Mouse (Mus musculus) T-cell, adult 2 months (primary cell): ENCODE data around the gene Prm3.
A peak's percentile ranks its signal among the peaks of the same experiment; 100 is the strongest.

Experiments used
- DNase-seq: peaks from one replicate; pipeline ENCODE4 v3.0.0; 2022; ENCODE audit warnings: low spot score

The Prm3 gene

DNA sequence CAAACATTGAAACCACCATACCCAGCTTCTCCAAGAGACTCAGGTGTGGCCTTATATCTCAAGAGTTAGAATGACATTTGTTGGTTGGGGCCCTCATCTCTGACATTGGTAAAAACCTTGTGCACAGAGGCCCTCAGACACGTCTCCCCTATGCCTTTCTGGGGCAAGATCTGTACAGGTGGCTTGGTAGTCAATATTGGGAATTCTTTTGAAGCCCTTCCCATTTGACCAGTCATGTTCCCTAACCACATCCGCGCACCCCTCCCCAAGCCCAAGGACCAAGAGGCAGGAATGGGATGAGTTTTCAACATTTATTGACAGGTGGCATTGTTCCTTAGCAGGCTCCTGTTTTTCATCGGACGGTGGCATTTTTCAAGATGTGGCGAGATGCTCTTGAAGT is 5.3 kb upstream of the Prm3 start, which contains the start of gene Prm2:
TSS of gene Prm2 (minus strand) at position 101 of the 400 bp plus-strand sequence.
- DNase-seq: no peak

DNA sequence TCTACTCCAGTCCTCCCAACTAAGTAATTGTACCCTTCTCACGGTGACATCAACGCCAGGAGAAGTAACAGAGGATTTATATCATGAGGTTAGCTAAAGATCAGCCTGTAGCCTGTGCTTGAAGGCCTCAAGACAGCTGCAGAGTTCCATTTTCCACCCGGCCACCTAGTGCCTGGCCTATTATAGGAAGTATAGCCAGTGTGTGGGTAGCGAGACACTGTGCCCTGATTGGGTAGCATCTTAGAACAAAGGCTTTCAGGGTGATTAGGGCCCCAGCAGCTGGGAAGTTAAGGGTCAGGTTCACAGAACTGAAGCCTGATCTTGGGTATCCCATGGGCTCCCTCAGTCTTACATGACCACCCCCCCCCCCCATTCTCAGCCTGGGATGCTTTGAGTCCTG is 1.8 kb downstream of the Prm3 start:
- DNase-seq: no peak

DNA sequence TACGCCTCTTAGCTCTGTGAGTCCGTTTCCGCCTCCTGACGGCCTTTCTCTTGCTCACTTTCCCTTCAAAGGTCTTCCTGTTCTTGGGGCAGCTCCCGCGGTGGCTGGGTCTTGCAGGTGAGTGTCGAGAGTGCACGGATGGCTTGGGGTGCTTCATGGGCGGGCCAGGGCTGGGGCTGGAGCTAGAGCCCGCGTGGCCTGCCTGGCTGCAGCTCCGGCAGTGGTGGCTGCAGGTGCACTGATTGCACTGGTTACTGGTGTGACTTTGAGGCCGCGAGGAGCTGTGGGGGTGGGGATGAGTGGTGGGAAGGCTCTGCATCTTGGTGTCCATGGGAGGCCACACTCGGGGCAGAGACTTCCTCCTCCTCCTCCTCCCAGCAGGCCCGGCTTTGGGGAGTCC is 2.4 kb downstream of the Prm3 start, which contains the start of gene Tnp2:
TSS of gene Tnp2 (minus strand) at position 390 of the 400 bp plus-strand sequence.
- peak; percentile 45 for DNase-seq

DNA sequence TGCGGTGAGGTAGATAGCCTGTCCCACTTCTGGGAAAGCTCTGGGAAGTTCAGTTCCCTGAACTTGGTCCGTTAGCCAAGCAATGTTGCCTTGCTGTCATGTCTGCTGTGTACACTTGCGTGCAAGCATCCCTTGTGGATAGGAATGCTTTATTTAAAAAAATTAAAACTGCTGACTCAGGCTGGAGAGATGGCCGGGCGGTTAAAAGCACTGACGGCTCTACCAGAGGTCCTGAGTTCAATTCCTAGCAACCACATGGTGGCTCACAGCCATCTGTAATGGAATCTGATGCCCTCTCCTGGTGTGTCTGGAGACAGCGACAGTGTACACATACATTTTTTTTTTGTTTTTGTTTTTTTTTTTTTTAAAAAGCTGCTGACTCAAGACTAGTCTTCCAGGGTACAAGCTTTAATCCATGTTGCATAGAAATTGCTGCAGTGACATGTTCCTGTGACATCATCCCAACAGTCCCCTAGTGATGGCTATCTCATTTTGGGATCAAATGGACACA is 3.1 kb downstream of the Prm3 start:
- no peak for DNase-seq

DNA sequence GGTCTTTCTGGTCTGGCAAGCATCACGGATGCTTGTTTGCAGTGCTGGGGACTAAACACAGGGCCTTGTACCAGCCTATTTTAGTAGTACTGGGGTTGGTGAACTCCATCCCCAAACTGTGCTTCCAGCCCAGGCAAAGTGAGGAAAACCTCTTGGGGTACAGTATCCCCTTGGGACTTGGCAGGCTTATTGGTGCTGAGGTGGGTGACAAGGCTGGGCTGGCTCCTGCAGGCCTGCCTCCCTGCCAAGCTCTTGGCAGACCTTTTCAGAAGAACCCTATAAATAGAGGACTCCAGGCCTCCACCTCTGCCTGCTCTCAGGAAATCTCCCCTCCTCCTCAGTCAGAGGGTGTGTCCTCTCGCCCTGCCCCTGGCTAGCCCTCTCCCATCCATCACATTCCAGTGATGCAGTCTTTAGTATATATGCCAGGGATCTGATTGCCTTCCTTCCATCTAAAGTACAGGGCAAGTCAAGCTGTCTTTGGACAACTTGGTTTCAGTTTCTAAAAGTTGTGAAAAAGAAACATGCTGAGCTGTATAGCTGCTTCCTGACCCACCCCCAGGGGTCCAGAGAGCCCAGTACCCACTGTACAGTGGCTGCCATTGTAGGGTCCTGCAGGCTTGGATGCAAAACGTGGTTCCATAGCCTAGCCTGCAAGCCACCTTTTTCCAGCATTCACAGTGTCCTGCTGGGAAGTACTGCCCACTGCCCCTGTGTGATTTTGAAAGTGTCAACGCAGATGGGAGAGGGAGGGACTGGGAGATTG is 3.7 kb downstream of the Prm3 start:
- DNase-seq: no peak

DNA sequence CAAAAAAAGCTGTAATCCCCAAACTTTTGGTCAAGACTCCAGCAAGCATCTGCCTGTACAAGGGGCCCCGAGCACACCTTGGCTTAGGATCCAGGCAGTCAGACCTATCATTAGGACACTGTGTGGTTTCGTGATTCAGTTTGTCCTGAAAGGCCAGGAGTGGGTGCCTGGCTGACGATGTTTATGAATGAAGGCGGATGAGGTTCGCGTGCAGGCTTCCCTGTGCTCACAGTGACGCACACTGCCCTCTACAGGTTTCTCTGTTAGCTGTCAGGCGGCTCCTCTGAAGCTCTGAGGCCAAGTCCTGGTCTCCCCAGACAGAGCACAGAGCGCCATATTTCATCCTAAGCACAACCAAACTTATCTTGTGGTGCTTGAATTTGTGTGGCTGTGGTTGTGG is 4.4 kb downstream of the Prm3 start:
- peak; percentile 87 for DNase-seq

DNA sequence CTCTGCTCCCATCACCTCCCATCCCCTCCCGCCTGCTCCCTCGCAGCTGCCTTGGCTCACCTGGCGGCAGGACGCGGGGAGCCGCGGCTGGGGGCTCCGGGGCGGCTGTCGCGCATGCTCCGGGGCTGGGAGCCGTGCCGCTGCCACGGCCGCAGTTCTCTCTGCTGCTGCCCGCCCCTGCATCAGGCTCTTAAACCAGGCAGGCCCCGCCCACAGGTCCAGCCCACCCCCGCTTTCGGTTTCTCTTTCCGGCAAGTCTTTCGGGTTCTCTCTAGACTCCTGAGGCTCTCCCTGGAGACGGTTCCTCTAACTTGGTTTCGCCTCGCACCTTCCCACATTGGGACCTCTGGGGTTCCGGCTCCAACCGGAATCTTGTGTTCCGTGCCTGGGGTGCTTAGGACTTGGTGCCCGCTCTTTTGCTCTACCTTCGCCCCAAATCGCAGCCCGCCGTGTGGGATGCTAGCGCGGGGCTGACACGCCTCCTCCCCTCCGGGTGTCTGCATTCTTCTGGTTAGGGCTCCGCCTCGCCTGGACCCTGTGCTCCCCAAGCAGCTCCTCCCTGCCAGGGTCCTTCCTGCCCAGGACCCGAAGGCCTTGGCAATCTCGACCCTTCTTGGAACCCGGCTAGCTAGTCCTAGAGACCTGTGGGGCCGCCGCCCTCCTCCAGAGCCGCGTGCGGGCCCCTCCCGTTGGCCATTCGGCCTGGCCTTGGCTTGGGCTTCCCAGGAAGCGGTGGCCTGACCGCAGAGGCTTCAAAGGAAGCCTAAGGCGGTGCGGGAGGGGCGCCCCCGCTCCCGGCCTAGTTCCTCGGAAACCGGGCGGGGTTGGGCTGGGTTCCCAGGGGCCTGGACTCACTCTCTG is 5.1 kb downstream of the Prm3 start, which contains the start of gene Socs1:
TSS of gene Socs1 (minus strand) at position 166 of the 861 bp plus-strand sequence.
- DNase-seq: peak; percentile 95

DNA sequence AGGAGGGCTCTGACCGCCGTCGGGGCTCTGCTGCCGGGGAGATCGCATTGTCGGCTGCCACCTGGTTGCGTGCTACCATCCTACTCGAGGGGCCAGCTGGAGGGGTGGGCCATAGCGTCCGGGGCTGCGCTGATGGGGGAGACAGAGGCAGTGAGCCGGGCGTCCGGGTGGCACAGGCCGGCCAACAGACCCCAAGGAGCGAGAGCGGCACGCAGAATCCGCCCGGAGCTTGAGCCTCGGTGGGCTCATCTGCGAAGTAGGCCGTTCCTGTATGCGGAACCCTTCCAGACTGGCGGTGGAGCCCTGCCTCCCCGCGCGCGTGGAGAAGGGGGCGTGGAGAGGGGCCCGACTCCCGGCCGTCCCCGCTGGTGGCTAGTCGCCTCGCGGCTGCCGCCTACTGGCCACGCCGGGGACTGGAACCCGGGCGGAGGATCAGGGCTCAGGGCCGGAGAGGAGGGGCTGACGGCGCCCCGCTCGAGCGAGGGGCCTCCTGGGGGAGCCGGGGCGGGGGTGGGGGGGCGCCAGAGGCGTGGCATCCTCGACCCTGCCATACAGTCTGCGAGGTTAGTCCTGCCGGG is 5.8 kb downstream of the Prm3 start:
- peak; percentile 97 for DNase-seq

DNA sequence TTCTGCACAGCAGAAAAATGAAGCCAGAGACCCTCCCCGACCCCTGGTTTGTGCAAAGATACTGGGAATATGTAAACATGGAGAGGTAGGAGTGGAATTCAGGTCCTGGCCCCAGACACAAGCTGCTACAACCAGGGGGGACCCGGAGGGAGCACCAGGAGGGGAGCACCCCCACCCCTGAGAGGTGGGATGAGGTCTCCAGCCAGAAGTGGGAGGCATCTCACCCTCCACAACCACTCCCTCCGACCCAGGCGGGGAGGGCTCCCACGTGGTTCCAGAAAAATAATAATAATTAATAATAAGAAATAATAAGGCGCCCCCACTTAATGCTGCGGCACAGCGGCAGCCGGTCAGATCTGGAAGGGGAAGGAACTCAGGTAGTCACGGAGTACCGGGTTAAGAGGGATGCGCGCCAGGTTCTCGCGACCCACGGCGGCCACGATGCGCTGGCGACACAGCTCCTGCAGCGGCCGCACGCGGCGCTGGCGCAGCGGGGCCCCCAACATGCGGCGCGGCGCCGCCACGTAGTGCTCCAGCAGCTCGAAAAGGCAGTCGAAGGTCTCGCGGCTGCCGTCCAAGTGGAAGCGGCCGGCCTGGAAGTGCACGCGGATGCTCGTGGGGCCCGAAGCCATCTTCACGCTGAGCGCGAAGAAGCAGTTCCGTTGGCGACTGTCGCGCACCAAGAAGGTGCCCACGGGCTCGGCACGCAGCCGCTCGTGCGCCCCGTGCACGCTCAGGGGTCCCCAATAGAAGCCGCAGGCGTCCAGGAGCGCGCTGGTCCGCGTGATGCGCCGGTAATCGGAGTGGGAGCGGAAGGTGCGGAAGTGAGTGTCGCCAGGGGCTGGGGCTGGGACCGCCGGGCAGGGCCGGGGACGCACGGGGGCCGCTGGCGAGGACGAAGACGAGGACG is 6.6 kb downstream of the Prm3 start:
- DNase-seq: peak; percentile 63

DNA sequence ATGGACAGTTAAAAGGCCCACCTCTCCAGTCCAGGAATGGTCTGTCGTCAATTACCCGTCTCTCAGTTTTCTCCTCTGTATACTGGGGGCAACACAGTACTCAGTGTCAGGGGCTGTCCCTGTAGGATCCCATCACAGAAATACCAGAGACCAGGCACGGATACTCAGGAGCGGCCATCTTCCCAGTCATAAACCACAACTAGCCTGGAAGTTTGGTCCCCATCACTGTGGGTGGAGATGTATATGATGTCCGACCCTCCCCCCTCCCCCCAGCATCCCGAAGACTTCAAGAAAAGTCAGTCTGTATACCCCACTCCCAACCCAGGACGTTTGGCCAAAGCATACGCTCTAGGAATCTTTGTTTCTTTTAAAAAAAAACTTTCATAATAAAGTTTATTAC is 7.3 kb downstream of the Prm3 start:
- DNase-seq: no peak

DNA sequence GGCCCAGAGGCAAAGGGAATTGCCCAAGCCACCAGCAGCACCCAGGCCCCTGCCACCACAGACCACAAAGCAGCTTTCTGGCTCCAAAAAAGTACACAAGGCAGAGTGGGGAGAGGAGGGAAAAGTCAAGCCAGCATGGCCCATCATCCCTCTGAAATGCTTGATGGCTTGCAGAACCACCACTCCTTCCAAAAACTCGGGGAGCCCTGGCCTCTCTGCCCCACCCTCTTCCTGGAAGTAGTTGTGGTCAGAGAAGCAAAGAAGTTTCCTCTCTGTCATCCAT is 7.6 kb downstream of the Prm3 start:
- peak; percentile 59 for DNase-seq

DNA sequence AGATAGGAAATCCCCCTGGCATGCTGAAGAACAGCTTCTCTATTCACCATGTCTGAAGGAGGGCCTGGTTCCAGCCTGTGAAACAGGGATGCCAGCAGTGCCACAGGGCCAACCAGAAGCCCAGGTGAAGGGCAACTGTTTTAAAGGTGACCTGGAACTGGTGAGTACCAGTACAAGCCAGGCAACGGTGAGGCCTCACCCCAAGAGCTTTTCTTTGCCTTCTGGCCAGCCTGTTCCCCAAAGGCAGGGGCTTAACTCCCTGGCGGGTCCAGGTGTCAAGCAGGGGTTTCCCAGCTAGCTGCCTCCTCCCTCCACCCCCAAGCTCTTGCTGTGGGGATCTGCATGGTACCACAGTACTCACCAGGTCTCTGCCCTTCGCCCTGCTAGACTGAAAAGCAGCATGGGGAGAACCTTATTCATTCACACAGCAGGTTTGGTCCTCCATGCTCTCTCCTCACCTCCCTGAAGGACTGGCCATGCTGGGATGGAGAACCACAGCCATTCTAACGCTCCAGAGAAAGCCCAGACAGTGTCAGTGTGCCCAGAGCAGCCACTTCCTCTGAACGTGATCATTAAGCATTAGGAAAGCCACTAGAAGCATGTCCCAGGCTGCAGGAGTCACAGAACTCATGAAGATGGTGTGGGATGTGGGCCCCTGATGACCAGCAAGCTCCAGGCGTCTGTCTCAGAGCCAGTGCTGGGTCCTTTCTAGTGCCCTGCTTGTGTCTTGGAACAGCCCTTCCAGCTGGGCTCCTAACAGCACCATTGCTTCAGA is 8.2 kb downstream of the Prm3 start:
- no peak for DNase-seq

DNA sequence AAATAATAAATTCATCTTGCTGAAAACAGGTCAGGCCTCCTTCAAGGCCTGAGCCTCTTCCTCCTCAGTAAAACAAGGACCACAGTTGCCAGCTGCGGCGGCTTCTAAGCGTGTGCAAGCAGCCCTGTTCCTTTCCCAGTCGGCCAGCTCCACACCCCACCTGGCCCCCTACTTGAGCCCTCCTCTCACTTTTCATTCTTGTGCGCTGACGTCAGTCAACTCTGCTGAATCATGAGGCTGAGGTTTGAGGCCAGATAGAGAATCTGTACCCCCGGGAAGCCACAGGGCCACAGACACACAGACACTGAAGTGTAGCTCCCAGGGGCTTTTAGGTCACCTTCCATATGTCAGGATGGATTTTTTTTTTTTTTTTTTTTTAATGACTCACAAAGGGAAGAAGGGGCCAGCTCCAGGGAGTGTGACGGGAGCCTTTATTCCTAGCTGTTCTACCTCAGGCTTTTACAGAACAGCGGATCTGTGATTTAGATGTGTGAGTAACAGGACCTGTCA is 8.8 kb downstream of the Prm3 start:
- DNase-seq: peak; percentile 70

DNA sequence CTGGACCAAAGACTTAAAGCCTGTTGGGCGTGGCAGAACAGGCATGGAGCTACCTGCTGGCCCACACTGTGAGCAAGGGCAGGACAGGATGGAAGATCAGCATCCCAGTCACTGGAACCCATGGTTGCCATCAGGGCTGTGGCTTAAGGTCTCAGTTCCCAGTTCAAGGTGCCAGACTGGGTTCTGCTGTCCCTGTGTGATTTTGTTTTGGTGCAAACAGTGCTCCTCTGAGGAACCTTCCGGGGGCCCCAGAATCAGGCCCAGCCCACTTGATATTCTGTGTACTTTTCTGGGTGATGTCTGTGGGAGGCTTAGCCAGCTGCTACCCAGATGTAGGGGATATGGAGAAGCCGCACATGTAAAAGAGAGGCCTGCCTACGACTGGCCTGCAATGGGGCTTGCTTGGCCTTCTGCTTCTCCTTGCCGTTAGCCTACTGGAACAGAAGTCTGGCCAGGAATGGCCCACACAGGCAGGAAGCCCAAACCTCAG is 10.0 kb downstream of the Prm3 start:
- no peak for DNase-seq

DNA sequence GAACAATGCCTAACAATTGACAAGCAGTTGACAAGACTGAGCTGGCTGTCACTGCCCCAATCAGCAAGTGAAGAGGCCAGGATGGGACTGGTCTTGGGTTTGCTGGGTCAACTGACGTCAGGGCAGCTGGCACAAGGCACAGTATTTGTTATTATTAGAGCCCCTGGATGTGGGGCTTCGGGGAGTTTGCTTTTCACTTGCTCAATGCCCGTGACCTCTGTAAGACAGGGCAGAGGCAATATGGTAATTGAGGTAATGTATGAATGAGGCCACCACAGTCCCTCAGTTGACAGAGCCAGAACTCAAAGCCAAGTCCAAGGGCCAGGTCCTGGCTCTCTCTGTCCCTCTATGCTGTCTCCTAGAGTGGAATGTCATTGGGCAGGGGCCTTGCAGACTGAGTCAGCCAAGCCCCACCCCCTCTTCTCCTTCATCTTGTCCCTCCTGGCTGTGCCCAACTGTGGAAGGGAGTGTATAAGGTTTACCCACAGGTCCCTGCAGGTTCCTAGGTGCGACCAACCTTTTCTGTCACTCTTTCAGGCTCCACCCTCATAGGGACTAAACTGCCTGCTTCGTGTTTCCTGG is 13.0 kb downstream of the Prm3 start:
- no peak for DNase-seq

DNA sequence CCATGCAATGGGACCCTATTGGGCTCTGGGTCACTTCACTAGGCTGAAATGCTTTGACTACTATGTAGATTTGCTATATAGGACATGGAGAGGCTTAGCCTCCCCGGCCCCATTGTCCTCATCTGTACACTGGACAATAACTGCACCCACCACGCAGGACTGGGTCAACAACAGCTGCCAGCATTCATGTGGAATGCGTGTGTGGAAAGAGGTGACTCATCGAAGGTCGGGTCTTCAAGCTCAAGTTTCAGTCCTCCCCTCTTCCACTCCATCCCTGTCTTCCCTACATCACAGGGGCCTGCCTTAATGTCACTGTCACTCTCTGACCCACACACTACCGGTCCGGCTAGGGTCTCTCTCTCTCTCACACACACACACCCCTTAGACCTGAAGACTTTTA is 14.4 kb downstream of the Prm3 start:
- no peak for DNase-seq

DNA sequence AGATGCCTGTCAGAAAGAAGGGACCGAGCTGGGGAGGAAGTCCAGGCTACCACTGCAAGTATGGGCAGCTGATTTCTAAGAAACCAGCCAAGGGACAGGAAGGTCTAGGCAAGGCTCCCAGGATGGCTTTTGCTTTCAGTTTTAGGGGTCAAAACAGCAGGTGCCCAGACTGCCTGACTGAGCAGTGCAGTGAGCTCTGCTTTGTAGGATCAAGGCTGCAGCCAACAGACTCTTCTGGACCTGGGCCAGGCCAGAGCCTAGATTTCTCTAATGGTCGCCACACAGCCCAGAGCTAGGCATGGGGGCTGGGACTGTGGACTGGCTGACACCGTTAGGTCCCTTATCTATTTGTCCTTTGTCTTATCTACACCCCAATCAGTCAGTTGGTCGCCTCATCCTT is 16.0 kb downstream of the Prm3 start:
- DNase-seq: no peak

DNA sequence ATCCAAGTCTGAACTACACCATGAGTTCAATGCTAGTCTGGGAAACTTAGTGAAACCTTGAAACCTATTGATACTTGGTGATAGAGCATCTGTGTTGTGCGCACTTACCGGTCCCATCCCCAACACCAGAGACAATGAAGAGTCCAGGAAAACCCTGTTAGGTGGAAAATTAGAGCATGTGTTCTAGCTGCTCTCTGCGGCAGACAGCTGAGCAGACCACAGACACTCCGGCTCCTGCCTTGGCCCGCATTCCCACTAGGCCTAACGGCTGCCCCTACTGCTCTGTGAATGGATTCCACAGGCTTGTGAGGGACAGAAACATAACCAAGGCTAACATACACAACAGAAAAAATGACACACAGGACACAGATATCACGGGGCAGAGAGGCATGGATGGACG is 17.2 kb downstream of the Prm3 start:
- no peak for DNase-seq

DNA sequence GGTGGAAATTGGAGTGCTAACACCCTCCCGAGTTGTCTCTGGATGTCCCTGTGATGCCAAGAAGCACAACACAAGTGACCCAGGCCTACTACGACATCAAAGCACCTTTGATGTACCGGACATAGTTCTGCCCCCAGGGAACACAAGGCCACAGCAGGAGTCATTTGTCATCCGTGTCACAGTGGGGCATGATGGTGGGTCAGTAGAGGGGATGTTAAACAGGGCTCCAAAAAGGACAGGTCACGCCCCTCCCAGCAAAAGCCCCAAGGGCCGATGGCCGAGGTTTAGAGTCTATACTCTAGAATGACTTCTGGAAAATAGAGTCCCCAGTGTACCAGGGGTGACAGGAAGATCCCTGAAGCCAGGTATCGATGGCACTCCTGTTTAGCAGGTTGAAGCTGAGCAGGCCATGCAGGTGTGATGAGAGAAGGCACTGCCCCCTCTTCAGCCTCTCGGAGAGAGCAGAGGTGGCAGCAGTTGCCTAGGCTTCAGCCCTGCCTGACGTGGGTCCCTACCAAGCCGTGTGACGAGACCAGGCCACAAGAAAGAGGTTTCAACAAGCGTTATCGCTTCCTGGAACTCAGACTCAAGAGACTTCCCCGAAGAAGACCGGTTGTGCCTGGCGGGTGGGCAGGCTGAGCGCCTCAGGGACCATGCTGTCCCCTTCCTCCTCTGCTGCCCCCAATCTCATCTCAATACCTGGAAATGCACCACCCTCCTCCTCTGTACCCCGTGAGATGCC is 18.8 kb downstream of the Prm3 start:
- peak; percentile 95 for DNase-seq
